Mouse (Mus musculus) embryo, embryonic 10 days (tissue): ENCODE measurements around the gene Sos2.

ENCODE experiments used
- DNase-seq: peaks from one replicate; pipeline ENCODE4 v3.0.0-alpha.2; 2015; ENCODE audit warnings: low spot score

Sos2 gene

DNA sequence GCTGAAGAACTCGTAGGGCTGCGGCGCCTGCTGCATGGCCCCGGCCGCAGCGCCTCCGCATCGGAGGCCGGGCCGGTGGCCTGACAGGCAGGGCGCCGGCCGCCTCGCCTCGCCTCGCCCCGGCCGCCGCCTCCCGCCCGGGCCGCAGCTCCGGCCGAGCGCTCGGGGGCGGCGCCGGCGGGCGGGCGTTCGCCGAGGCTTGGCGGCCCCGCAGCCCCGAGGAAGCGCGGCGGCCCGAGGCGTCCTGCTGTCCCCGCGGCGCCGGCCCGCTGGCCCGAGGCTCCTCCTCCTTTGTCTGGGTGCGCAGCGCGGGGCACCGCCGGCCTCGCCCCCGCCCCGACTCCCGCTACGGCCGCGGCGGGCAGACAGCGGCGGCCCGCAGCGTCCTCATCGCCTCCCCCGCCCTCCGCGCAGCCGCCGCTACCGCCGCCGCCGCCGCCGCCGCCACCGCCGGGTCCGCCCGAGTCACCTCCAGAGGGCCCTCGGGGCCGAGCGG lies at the start of gene Sos2:
Gene Sos2 (minus strand): TSS at position 287 of the 496 bp plus-strand sequence.
- DNase-seq = peak; percentile 59

DNA sequence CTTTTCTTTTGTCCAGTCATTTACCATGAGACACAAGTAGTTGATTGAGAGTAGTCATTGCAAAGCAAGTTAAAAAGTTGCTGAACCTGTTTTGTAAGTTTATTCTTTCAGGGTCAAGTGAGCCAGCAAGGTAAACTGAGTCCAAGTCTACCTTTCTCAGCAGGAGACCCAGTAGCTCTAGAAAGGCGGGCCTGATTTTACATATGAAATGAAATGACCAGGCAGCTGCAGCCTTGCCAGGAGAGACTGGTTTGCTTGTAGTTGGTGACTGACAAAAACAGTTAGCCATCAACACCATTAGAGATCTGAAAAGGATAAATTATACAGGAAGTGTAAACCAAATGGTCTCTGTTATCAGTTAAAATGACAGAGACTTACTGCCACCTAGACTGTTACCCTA lies 48.7 kb upstream of the Sos2 start:
- DNase-seq = no peak

DNA sequence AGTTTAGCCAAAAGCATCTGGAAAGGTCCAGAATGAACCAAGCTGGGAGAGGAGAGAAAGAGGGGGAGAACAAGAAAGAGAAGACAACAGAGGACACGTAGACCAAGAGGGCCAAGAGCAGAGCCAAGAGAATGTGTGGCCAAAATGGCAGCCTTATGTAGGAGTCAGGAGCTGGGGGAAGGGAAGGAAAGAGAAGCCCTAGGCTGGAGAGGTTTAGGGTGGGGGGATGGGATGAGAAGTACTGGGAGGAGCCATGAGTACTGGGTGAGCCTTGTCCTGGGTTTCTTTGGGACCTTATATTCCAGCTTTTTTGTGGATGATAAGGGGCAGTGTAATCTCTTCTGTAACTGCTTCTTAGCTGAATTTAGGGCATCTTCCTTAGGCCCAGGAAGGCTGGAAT lies 47.6 kb upstream of the Sos2 start:
- DNase-seq = no peak

DNA sequence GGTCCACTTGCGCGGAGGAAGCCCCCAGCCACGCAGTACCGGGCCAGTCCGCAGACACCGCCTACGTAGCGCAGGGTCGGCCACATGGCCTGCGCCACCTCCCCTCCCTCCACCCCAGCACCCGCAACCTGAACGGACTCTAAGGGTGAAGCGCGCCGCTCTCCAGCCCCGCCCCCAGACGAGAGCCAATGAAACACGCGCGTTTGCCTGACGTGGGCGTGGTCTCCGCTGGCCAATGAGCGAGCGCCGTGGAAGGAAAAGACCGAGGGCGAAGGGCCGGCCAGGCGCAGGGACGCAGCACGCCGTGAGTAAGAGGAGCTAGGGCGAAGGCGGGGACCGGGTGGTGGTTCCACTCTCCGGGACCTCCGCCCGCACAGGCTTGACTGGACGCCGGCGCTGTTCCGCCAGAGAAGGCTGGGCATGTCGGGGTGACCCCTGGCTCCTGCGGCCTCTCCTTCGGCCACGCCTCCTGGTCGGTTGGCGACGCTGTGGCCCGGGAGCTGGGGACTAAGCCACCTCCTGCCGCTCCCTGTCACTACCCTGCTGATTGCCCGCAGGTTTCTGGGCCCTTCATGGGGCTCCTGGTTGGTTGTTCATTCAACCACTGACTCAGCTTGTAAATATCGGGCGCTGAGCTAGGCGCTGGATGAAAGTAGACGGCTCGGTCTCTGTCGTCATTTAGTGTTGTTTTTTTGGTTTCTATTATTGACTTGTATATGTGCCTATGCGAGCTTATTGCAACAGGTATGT lies 43.2 kb upstream of the Sos2 start, which contains the start of the genes L2hgdh and Atp5s:
Gene L2hgdh (minus strand): TSS at position 163 of the 750 bp plus-strand sequence.
Gene Atp5s (plus strand): TSS at position 240 of the 750 bp plus-strand sequence.
- DNase-seq = peak; percentile 99

DNA sequence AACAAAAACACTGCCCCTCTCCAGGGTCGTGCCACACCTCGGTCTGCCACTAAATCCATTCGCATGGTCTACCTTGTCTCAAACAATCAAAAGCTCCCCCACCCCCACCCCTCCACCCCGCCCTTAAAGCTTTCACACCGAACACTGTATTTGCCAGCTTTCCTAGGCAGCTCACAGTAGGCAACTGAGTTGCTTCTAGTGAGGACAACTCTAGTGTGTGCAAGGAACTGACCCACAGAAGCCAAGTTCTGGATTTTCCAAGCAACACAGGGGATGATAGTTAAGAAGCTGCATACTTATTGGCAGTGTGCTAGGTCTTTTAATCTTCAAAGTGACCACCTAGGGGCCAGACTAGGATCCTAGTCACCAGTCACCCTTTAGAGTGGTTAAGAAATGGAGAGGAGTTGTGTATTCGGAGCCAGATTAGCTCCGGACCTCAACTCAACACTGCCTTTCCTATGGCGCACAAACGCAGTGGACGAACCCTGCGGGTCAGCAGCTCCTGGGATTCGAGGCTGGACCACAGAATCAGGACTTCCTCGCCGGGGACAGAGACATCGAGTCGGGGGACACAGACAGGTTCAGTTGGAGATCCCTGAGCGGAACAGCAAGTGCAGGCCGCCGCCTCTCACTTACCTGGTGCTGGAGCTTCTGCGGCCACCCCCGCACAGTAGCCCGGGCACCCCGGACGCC lies 42.5 kb upstream of the Sos2 start:
- no peak for DNase-seq

DNA sequence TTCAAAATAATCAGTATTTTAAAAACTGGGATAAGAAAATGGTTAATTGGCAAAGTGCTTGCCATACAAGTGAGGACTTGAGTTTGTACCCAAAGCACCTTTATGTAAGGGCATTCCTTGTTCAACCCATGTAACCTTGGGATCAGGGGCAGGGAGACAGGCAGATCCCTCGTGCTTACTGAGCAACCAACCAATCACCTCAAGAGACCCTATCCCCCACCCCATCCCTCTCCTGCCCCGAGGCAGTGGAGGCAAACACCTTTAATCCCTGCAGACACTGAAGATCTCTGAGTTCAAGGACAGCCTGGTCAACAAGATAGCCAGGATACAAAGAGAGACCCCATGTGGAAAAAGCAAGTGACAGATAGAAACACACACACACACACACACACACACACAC lies 41.7 kb upstream of the Sos2 start:
- no peak for DNase-seq

DNA sequence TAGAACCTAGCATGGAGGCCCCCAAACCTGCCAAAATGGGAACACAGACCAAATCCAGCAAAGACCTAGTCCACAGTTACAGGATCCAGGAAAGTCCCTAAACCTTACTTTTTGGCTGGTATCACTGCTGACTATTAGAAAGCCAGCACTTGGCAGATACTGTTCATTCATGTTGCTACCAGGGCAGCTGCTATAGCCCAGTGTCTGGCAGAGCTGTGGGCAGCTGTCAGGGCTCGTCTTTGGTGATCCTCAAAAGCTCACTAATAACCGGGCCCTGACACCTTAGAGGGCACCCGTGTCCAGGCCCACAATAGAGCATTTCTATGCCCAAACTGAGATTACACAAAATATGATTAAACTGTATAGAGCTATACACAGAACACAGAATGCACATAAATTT lies 41.2 kb upstream of the Sos2 start:
- DNase-seq = no peak

DNA sequence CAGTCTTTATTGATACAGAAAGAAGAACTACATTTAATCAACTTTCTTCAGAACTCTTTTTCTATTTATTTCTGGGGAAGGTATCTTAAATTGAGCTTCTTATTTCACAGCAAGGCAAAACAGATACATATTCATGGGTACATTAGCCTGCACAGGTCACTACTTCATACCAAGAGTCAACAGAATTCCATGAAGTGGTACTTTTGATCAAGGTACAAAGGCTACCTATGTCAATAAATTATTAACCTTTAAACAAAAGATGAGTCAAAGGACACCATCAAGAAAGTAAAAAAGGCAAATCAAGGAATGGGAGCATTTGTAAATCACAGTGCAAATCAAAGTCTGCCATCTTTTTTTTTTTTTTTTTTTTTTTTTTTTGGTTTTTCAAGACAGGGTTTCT lies 32.0 kb upstream of the Sos2 start:
- no peak for DNase-seq

DNA sequence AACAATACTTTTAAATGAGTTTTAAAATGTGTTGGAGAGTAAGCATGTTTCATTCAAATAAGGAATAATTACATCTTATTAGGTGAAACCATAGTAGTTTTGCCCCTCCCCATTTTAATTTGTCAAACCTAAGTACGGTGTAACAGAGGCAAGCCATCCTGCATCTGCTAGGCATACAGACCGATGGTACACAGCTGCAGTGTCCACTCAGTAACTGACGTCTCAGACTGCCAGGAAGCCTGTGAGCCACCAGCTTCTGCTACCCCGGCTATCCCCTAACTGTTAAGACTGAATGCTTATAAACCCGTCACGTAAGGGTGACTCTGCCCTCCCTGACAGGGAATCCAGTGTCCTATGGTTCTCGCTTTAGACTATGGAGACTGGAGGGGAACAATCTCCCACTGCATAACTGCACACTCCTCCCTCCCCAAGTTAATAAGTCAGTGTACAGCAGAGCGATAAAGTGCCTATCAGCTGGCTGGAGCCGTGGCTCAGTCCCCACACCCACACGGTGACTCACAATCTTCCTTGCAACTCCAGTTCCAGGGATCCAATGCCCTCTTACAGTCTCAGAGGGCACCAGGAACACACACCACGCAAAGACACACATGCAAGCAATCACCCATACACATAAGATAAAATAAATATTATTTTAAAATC lies 23.3 kb upstream of the Sos2 start:
- DNase-seq = no peak

DNA sequence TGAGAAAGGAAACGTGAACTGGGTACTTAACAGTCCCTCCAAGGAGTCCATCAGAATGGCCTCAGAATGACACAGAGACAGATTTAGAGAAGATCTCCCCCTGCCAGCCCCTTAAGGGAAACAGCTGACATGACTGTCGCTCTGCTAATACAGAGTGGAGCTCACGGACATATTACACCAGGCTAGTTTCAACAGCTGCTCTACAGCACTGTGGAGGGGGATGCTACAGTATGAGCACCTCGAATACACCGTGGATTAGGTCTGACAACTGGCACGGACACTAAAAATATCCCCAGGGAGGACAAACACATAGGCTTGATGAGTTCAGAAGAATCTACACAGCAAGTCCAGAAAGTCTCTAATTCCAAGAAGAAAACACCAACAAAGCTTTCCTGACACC lies 16.7 kb upstream of the Sos2 start:
- no peak for DNase-seq

DNA sequence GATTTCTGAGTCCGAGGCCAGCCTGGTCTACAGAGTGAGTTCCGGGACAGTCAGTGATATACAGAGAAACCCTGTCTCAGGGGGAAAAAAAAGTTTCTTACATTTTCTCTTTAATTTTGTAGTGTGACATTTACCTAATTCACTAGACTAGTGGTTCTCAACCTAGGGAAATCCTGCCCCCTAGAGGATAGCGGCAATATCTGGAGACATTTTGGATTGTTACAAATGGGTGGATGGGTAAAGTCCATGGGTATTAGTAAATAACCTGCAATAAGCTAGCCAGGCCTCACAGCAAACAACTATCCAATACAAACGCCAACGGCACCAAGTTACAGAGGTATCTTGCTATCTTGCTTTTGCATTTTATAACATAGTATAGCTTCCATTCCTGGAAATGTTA lies 15.1 kb upstream of the Sos2 start:
- peak; percentile 67 for DNase-seq

DNA sequence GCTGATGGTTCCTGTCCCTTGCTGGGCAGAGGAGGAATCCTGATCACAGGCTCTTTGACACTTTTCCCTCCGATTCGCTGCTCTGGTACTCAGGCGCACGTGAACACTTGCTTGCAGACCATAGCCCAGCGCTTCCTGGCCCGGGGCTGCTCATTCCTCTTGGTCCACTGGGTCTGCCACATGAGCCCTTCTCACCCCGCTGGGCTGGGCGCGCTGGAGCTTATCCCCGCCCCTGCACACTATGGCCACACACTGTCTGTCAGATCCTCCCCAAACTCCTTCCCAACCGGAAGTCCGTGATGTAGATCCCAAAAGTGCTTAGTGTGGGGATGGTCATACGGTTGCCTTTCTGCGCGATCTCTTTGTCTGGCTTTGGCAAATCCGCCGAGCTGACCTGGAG lies 11.8 kb upstream of the Sos2 start:
- DNase-seq = no peak

DNA sequence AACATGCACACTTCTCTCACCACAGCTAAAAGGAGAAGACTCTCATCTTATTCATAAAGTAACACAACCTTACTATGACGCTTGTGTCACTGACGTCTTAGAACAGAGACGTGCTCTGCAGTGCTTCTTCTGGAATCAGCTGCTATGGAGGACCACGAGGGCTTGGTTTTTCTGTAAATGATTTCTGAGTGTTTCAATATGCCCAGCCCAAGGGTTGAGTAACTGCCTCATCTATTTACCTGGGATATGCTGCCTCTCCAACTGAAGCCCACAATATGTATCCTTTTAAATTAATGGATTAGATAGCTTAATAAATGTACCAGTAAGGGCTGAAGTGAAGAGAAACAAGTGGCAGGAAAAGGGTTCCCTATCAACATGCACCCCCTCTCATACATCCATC lies 9.1 kb upstream of the Sos2 start:
- no peak for DNase-seq

DNA sequence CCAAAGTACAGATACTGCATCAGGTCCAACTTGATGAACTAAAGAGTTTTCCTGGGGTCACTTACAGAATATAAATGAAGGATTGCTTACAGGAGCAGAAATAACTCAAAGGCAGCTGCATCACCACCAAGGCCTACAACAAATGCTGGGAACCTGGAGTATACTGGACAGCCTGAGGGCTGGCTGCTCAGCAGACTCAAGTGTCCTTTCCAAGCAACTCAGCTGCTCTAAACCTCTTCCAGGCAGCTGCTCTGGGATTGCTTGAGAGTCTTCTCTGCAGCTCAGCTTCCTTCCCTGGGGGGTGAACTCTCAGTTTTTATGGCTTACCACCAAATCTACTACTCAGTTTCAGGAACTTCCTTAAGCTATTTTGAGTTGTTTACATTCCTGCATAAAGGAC lies 7.4 kb upstream of the Sos2 start:
- no peak for DNase-seq

DNA sequence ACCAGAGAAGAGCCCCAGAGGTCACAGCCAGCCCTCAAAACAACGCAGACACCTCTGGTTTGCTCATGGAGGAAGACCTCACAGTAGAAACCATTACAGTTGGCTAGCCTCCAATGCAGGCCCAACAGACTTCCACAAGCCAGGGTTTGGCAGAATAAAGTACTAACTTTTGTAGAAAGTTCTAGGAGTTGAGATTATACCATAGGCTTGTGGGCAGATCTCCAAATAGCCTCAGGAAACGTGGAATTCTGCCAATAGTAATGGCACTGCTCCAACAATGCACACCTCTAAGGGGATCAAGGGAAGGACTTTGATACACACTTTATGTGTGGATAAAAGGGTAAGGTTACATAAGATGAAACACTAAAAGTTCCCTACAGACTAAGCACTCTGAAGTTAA lies 6.7 kb upstream of the Sos2 start:
- no peak for DNase-seq

DNA sequence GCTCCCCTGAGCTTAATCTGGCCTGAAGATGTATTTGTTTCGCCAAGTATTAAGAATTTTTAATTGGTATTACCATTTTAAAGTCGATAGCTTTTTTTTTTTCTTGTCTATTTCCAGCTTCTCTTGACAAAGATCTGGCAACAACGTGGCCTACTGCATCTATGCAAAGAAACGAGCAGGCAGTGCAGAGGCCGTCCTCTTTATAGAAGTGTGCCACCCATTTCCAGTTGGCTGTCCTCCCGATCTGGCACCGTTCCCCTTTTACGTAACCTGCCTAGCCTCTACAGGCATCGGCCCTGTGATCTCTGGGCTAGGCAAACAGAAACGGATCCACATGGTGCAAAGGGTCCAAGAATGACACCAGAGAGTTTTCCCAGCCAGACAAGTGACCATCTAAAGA lies 1.9 kb upstream of the Sos2 start:
- DNase-seq = peak; percentile 16

DNA sequence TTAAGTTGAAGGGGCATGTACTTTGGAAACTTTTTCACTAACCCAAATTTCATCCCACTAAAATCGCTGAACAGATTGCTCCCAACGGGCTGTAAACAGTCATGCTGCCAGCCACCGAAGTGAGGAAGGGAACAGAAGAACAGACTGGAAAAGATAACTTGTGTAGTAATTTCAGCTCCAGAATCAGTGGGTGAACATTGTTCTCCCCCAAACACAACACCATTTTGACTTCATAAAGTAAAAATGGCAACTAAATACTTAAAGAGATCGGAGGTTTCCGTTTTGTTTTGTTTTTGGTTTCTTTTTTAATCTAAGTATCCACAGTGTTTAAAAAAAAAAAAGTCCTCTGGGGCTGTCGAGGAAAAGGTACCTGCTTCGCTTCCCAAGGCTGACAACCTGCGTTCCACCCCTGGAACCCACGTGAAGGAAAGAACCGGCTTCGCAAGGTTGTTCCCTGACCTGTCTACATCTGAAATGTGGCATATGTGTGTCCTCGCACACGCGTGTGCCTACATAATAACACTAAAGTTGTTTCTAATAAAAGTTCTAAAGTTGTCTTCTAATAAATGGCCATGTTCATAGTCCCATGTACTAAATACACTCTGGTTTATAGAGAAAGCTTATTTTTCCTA lies 1.3 kb upstream of the Sos2 start:
- DNase-seq = peak; percentile 21

DNA sequence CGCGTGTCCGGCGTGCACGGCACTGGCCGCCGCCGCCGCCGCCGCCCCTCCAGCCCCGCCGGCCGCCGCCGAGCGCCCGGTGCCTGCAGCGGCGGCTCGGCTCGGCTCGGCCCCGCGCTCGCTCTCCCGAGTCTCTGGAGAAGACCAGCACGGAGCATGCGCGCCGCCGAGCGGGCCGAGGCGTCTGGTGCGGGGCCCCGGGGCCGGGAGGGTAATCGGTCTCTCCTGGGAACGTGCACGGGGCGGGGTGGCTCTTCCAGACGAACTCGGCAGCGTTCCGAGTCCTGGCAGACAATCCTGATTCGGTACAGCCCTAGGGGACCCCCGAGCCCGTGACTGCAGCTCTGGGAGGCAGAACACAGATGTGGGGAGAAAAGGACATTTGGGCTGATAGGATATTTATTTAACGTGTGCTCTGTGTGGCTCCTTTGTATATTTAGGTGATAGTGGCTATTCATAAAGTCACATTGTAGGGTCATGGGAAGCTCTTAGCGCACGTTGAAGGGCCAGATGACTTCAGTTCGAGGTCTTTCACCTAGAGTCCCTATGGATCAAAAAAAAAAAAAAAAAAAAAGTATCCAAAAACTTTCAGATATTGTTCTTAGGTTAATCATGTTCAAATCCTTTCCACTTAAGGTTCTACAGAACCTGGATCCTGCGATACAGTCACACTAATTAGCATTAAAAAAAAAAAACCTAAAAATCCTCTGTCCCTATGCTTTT lies 574 bp upstream of the Sos2 start:
- DNase-seq = peak; percentile 89

DNA sequence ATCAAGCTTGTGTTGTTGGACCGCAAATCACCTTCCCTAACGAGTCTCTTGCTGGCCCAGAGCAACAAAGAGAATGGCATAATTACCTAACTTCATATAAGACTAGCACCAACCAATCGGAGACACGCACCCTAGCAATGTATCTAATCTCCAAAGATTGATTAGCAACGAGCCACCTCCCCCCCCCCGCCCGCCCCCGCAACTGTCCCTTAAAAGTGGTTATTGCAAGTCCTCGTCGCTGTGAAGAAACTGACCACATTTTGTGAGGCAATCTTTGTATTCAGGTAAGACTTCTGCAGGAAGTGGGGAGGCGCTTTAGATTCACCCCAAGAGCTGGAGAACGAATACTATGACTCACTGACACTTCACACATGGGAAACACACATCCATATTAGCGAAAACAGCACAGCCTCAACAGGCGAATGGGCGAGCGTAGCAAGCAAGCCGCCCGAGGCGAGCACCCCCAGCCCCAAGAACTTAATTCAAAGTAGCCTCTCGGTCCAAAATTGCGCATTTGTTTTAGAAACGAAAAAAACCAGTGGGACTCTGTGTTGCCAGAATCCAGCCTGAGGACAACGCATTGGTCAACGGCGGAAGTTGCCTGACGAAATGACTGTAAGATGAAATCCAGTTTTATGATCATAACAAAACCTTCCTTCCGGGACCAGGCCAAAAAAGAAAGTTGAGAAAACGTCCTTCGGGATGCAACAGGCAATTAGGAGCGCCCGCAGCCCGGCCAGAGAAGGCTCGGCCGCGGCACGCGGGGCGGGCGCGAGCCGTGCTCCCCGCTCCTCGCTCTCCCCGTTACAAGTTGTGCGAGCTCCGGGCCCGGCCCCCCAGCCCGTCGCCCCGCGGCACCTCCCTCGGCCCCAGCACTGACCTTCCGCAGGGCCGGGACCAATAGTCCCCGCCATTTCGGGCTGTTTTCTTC lies 752 bp downstream of the Sos2 start:
- peak; percentile 53 for DNase-seq

DNA sequence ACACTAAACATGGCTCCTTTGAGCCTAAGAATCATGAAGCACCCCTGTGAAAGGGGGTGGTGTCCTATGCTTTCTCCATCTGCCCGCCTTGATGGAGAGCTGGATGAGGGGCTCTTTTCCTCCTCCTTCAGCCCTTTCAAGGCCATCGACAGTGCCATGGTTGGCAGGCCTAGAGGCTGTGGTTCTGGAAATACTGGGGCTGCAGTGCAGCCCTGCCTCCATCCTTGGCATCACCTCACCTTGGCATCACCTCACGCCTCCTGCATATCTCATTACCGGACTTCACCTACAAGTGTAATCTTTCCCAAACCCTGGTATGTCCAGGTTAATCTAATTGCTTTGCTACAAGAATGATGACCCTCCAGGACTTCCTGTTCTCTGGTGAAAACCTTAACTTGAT lies 5.5 kb downstream of the Sos2 start:
- no peak for DNase-seq
